Mouse (Mus musculus): ENCODE data around the gene Peli2. TPM values are rescaled to one million over a fixed set of nuclear protein-coding genes. Genes with fewer than 3 reads are reported as not detected.

Gene Peli2
- total RNA-seq, 2 experiments from 2014 or later, result 21.7 to 26.2 TPM

DNA sequence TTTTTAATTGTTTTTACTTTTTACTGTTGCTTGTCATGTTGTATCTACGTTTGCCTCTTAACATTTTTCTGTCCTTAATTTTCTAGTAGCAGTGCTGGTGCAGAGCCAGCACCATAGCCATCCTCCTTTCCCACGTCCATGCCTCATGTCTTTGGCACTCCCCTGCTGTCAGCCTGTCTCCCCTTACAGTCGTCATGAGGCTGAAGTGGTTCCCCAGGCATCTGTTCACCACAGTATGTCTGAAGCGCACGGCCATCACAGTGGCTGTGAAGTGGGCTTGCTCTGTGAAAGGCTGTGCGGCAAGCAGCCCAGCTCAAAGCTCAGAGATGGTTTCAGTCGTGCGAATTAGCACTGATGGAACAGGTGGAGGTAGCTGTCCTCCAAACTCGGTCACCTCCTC lies 66.5 kb downstream of the Peli2 start:
- DNase-seq (ENCODE audit: low spot score in 2 of 2), result no peak

DNA sequence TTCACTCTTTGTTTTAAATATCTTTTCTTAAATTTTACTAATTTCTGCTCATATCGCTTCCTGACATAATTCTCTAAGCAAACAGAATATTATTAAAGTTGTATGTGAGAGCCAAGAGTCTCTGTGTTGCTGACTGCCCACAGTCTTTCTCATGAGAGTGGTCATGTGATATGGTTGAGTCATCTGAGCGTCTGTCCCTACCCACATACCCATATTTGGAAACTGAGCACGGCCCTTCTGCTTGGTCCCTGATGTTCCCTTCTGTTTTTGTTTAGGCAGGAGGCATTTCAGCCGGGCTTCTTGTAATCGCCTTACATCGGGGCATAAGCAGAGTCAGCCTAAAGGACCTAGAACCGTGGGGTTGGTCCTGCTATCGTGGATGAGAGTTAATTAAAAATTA lies 68.7 kb downstream of the Peli2 start:
- peak; percentile 52 to 84 for DNase-seq (ENCODE audit: low spot score in 2 of 2)

DNA sequence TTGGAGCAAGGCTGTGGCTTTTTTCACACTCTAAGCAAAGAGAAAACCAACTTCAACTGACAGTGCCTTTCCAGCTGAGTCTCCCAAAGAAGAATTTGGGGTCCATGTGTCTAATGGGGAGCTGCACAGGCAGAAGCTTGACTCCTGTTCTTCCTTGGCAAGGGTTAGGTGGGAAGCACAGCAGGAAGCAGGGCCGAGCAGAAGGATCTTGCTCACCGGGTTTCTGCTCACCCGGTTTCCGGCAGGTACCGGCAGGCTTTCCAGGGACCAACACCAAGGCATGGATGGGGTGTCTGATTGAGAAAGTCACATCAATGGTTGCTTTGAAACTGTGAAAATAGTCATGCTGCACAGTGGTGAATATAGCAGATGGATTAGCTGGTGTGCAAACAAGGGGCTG lies 70.3 kb downstream of the Peli2 start:
- no peak for DNase-seq (ENCODE audit: low spot score in 2 of 2)

DNA sequence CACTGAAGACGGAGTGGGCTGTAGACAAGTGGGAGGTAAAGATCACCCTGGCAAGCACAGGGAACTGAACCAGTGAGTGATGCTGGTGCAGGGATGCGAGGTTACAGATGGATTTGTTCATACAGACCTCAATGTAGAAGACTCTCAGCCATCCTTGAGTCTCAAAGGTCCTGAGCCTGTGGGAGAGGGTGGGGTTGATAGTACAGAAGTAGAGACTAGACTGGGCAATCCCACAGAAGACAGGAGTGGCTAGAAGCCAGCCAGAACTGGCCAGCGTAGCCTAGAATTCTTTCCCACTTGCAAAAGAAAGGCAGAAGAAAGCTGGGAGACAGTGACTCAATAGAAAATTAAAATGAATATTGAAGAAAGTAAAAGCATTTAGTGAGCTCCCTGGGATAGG lies 71.3 kb downstream of the Peli2 start:
- no peak for DNase-seq (ENCODE audit: low spot score in 2 of 2)

DNA sequence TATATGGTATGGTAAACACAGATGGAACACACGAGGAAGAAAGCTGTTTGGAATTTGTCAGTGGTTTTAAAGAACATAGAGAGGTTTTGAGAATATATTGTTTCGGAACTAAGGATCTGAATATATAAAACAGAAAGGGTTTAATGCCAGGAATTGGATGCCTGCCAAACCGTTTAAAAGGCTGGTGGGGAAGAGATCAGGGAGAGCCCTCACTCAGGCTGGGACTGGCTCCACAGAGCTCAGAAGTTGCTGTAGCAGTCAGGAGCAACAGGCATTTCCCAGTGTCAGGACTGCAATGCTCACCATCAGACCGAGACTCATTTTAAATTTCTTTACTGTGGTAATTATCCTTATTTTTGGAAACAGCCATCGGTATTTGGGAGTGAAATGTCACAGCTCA lies 76.2 kb downstream of the Peli2 start:
- no peak for DNase-seq (ENCODE audit: low spot score in 2 of 2)

DNA sequence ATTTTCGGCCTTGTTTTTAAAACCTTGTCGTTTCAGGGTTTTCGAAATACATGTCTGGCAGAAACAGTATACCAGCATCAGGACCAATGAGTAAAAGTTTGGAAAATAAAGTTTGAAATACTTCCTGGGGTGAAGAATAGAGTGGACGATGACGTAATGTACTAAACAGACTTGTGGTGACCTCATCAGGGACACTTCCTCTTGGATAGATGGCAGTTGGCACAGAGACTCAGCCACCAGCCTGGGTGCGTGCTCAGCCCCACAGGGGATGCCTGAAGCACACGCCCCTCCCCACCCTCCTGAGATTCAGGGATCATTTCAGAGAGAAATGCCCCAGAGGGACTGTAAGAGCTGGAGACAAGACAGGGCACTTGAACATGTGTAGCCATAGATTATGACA lies 76.7 kb downstream of the Peli2 start:
- DNase-seq (ENCODE audit: low spot score in 2 of 2), result no peak

DNA sequence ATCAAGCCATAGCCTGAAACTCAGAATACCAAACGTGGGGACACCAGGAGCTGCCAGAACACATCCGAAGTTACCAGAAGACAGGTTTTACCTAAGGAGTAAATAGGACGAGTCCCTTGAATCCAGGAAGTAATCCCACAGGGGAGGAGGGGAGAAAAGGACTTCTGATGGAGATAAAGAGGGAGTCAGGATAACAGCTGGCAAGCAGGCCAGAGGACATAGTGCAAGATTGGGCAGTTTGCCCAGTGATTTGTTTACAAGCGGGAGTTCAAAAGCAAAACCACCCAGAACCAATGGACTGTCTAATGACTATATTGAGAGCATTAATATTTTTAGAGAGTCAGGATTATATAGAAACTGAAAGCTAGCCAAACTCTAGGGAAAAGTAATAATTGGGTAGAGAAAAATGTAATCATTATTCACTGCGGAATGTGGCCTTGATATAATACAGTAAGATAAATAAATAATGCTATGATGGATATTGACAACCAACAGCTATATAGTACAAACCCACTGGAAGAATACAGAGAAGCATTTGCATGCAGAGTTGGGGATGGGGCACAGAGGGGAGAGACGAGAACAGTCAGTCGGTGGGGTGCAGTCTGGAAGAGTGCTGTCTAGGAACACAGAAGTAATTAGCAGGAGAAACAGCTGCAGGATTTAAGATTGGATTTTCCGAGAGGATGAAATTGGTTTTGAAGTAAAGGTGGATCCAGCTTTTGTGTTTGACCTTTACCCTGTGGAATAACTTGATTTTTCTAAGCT lies 77.7 kb downstream of the Peli2 start:
- no peak for DNase-seq (ENCODE audit: low spot score in 2 of 2)

DNA sequence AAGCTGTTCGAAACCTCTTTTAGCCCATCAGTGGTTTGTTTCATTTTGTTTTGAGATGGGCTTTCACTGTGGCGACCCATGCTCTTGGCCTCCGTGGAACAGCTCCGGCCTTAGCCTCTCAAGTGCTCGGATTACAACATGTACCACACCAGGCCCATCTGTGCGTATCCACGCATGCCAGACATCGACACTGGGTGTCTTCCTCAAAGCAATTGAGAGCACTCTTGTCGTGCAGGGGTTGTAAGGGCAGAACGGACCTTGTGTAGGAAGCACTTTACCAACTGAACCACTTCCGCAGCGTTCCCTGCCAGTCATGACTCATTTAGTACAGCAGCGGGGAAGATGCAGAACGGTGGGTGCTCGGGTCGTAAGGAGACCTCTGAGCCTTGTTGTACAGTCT lies 78.3 kb downstream of the Peli2 start:
- no peak for DNase-seq (ENCODE audit: low spot score in 2 of 2)

DNA sequence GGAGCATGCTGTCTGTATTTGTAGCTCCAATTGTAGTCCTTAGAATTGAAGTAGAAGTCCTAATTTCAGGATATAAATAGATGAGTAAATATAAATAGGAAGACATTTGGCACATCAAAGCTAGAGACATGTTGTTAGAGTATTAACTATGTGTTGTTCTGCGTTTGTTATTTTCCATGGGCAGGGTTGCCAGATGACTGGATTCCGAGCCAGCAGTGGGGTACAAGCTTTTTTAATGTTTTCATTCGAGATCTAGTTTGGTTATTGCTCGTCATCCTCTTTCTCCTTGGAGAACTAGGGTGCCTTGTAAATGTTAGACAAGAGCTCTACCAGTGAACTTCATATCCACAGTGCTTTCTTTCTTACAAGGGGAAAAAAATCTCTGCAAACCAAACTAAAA lies 78.9 kb downstream of the Peli2 start:
- DNase-seq (ENCODE audit: low spot score in 2 of 2), result peak in 1 of 2 experiments; percentile 58

DNA sequence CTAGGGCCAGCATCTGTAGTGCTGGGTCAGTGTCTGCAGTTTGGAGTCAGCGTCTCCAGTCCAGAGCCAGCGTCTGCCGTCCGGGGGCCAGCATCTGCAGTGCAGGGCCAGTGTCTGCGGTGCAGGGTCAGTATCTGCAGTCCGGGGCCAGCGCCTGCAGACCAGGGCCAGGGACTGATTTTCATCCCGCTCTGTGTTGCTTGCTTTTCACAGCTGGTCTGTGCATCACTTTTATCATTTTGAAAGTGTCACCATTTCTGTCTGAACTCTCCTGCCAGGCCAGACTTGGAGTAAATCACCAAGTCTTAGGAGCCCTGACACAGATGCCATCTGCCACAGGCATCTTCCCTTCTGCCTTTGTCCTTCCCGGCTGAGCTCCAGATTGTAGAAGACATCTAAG lies 79.7 kb downstream of the Peli2 start:
- DNase-seq (ENCODE audit: low spot score in 2 of 2), result no peak

DNA sequence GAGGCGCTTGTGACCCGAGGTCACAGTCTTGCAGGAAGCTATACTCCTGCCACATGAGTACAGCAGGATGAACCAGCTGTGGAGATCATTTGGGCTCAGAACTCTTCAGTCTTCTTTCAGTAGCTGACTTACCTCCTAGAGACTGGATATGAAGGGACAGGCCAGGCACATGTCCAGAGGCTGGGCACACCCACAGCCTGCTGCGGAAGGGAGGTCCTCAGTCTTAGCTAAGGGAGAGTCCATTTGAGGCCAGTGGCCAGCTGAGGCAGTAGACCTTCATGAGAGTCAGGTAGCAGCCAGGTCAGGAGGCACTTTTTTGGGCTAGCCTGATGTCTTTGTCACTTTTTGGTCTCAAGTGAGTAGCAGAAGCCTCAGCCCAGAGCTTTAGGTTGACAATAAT lies 80.2 kb downstream of the Peli2 start:
- DNase-seq (ENCODE audit: low spot score in 2 of 2), result no peak

DNA sequence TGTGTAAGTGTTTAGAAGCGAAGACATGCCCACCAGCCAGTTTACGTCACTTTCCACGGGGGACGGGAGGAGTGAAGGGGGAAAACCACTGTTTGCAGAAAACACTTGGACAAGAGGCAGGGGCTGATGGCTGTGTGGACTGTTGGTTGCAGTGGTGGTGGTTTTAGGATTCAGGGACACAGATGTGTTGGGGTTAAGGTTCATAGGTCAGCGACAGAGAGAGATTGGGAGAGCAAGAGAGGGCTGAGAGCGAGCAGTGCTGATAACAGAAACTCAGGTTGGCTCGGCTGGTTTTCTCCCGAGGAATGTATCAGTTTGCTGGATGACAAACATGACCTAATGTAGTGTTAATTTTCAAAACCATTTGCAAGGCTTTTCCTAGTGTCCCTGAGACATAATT lies 80.8 kb downstream of the Peli2 start:
- DNase-seq (ENCODE audit: low spot score in 2 of 2), result no peak

DNA sequence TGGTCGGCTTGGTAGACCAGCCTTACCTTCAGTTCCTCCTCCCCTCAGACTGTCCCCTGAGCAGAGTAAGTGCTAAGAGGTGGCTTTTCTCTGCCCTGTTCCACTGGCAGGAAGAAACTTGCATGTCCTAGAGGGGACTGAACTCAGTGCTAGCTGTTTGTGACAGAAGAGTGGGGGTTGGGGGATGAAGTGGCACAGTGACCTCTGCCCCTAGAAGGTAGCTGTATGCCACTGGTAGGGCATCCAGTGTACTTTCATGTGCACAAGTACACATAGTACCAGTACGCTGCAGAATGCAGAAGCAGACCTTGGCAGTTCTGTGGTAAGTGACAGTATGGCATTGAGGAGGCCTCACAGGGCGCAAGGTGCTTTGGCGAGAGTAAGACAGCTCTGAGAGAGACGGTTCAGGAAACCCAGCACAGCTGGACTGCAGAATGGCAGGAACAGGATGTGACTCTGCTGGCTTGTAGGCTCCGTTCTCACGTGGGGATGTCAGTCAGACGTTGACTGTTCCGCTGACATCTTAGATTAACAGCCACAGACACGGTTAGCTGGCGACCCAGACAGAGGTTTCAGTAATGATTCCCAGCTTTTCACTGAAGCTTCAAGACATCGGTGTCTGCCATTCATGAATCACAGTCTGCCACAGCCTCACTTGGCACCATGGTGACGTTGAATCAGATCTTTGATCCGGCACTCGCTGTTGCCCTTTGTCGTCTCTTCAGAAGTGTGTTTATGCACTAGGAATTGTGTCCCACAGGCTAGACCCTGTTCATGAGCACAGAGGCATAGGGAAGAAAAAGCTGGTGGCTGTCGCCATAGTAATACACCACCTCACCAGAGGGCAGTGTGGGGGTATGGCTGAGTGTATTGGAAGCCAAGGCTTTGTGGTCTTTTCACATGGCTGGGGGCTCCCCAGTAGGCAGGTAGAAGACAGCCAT lies 81.7 kb downstream of the Peli2 start:
- DNase-seq (ENCODE audit: low spot score in 2 of 2), result no peak

DNA sequence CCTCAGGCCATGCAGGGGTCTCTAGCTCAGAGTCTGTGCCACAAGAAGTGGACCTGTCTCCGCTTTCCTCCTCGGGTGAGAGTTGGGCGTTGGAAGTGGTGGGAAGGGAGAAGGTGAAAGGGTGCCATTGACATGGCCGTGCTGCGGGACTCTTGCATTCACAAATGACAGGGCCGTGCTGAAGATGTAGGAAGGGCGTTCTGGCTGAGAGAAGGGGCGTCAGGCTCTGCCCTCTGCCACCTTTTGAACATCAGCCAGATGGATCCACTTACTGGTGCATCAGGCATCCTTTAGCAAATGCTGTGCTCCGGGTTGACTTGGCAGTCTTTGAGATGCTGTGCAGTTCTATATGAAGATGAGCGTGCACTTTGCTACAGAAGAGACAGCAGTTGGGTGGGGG lies 84.4 kb downstream of the Peli2 start:
- DNase-seq (ENCODE audit: low spot score in 2 of 2), result no peak

DNA sequence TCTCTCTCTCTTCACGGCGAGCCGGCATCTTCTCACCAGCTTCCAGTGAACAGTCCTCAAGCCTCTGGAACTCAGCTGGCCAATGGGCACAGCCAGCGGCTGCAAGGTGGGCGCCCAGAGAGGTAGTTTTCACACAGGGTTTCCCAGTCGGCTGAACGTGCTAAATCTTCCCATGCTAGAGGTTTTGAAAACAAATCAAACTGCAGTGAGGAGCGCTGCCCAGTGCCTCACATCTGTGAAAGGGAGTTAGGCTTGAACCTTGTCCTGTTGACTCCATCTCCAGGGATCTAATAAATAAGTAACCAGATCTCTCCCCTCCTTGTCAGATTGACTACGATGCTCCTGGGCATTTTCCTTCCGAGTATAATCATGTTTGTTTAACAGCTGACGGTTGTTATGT lies 85.0 kb downstream of the Peli2 start:
- no peak for DNase-seq (ENCODE audit: low spot score in 2 of 2)

DNA sequence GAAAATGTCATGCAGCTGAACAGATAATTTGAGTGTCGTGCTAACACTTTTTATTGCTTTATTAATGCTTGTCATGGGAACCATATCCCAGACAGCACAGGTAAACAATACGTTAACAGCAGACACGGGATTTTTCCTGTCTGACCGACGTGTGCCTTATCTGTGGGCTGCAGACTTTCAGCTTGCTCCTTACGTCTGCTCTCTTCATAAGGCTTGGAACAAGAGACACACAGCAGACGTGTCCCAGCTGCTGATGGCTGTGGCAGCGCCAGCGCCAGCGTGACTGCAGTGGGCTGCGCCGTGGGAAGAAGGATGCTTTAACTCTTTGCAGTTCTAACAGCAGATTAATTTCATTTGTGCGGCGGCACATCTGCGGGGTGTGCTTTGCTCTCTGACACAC lies 86.5 kb downstream of the Peli2 start:
- DNase-seq (ENCODE audit: low spot score in 2 of 2), result peak; percentile 46 to 66

DNA sequence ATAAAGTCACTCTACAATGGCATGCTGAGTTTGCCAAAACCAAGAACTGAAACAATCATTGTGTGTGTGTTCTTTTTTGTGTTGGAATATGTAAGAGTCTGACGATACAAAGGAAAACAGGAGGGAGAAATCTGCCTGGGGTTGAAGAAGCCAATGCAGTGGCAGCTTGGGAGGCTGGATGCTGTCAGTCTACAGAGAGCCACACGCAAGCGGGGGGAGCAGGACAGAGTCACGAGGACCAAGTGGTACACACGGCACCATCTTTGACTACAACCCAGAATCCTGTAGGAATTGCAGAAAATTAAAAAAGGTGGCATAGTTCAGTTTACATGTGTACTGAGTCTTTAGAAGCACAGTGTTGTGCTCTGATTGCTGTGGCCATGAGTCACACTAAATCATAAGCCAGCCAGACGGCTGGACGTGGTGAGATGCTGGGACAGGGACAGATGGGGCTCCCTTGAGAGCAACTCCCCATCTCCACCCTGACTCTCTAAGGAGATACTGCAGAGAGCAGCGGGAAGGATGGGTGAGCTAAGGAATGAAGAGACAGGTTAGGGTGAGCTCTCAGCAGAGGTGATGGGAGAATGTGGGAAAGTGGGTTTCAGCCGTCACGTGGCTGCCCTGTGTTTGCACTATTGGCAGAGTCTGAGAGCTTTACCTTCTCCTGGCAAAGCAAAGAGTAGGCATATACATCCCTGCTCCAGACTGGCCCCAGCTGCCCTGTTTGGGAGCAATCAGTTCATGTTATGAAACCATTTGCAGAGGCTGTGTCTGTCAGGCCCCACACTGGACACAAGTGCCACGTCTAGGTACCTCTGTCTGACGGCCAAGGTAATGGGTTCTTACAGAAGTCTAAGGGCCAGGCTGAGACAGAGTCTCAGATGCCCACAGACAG lies 87.4 kb downstream of the Peli2 start:
- DNase-seq (ENCODE audit: low spot score in 2 of 2), result no peak

DNA sequence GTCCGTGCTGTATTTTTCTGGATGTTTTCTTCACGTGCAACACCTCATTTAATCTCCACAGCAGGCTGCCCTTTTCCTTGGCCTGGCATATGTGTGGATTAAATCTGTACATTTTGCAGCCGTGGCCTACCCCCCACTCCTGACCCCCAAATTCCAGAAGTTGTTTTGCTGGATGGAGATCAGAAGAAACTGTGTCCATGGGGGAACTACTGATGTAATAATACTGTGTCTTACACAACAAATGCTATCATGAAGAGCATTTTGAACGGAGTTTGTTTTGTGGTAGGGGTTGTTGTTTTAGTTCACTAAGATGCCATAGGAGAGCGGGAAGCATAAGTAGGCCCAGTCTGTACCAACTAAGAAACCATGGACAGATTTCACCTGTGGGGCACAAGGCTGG lies 88.8 kb downstream of the Peli2 start:
- no peak for DNase-seq (ENCODE audit: low spot score in 2 of 2)

DNA sequence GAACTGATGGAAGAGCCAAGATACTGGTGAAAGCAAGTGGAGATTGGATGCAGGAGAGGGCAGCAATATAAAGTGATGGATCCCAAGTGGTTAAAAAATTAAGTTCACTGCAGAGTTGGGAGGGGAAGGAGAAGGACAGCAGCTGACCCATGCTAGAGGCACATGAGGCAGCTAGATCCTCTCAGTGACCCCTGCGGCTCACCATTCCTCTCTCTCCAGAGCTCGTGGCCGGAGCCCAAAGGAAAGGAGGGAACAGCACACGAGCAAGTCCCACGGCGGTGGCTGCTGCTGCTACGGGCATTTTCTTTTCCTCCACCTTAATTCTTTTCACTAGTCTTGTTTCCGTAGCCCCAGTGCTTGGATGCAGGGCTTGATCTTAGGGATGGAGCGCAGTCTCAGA lies 89.5 kb downstream of the Peli2 start:
- no peak for DNase-seq (ENCODE audit: low spot score in 2 of 2)

DNA sequence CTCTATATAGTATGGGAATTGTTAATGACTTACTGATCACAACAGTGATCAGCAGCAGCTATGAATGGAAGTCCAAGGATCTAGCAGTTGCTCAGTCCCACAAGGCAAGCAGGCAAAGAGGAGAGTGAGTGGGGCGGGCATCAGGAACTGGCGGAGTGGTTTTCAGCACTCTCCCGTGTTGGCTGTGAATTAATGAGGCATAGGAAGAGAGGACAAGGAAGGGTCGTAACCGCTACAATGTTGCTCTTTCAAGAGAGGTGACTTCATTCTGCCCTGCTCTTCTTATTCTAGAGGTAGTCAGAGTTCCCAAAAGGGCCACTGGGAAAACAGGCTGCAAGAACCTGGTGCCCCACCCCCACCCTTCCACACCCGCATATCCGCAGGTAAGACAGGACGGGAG lies 90.9 kb downstream of the Peli2 start:
- DNase-seq (ENCODE audit: low spot score in 2 of 2), result no peak

DNA sequence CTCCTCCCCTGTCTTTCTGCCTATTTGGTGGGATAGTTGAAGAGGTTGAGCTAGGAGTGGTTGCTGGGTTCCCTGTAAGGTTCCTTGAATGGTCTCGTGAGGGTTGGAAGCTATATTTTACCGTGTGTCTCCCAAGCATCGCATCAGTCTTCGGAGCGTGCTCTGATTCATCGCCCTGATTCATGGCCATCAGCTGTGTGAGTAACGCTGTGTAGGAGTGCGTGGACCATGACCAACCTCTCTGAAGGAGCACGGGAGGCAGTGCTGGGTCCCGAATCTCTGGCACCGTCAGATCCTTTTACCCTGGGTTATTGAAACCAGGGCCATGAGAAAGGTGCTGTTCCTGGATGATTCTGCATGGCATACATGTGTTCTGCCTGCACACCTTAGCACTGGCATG lies 92.2 kb downstream of the Peli2 start:
- DNase-seq (ENCODE audit: low spot score in 2 of 2), result no peak

DNA sequence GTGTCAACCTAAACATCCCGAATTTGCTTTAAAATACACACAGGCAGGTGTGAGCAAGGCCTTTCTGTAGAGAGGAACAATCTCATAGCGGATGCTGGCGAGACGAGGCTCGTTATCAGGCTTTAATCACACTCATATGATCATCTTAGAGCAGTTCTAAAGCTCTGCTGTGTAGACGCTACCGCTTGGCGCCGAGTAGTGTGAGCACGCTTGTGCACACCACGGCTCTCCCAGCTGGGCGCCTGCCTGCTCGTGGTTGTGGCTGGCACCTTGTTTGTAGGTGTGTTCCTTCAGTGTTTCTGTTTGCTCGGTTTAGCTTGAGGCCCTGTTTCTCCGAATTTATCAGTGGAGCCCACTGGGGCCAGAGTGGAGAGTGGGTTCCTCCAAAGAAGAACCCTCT lies 93.0 kb downstream of the Peli2 start:
- DNase-seq (ENCODE audit: low spot score in 2 of 2), result no peak
